Mouse (Mus musculus) stomach, embryonic 15.5 days (tissue): ENCODE results near the gene Cep128. TPM values are rescaled to one million over a fixed set of nuclear protein-coding genes. Genes with fewer than 3 reads are reported as not detected.
"Not testable (repeated sequence)": the region's sequence is repeated elsewhere in the genome, so short reads cannot be mapped to it uniquely, and the experiment has no call there.

Experiments
- ATAC-seq: fragments of 200-750 bp; cut with Nextera tagmentation; 2 replicates; pipeline ENCODE4 v1.8.0; 2017; ENCODE audit warnings: low read depth, moderate number of reproducible peaks, moderate TSS enrichment; ENCODE audit not compliant: insufficient read depth, low FRiP score
- H3K27ac ChIP-seq: fragments of 300-500 bp; sonication (generic); 2 replicates; pipeline ENCODE4 v1.5.1; 2015; ENCODE audit warnings: mild to moderate bottlenecking, inconsistent platforms
- H3K27me3 ChIP-seq: fragments of 300-500 bp; sonication (generic); replicated peaks from 2 replicates; pipeline ENCODE4 v1.6.1; 2015; ENCODE audit warnings: inconsistent platforms
- H3K36me3 ChIP-seq: fragments of 300-500 bp; sonication (generic); 2 replicates; pipeline ENCODE4 v1.6.1; 2015; ENCODE audit warnings: inconsistent platforms
- H3K4me1 ChIP-seq: fragments of 300-500 bp; sonication (generic); 2 replicates; pipeline ENCODE4 v1.6.1; 2015; ENCODE audit warnings: inconsistent platforms
- H3K4me2 ChIP-seq: fragments of 300-500 bp; sonication (generic); 2 replicates; pipeline ENCODE4 v1.6.1; 2015; ENCODE audit warnings: mild to moderate bottlenecking, inconsistent platforms
- H3K4me3 ChIP-seq: fragments of 300-500 bp; sonication (generic); replicated peaks from 2 replicates; pipeline ENCODE4 v1.5.1; 2015; ENCODE audit warnings: inconsistent platforms
- H3K9ac ChIP-seq: fragments of 300-500 bp; sonication (generic); 2 replicates; pipeline ENCODE4 v1.6.1; 2015; ENCODE audit warnings: inconsistent platforms
- H3K9me3 ChIP-seq: fragments of 300-500 bp; sonication (generic); 2 replicates; pipeline ENCODE4 v1.6.1; 2016; ENCODE audit warnings: inconsistent platforms
- WGBS: fragments of 180-500 bp; shearing (Covaris S2); methylation state at CpG from one replicate; pipeline ENCODE4 v1.1.7; 2015; 5-methylcytosine and 5-hydroxymethylcytosine counted together
- microRNA-seq: library from miRNA; unstranded; fragments of <30 nt; microRNA quantifications from one replicate; pipeline ENCODE4, GENCODE M21; 2016
- polyA plus RNA-seq: library from polyadenylated mRNA; unstranded; fragments of >200 nt; fragmentation: Nextera tagmentation; extraction: Ambion mirVana; gene quantifications from 2 replicates; pipeline ENCODE4 v1.2.1, GENCODE M21; 2015

Cep128 gene
- polyA plus RNA-seq, 1 experiment from 2014 or later, result 8.4 TPM

GRCm38 (mm10) chr12:90987259-90987658, 396.9 kb downstream of the Cep128 start:
- no peak overlapping the region for H3K4me3 ChIP-seq
- H3K27me3 ChIP-seq, result no peaks in the 10 kb centered on the region
- H3K27ac ChIP-seq, result no peak overlapping the region
- WGBS, result 87% methylated on average over 6 of the region's 6 CpGs
- H3K4me2 ChIP-seq, result no peak overlapping the region
- H3K36me3 ChIP-seq, result no peaks in the 10 kb centered on the region
- no peak for ATAC-seq
- no peaks in the 10 kb centered on the region for H3K4me1 ChIP-seq
- H3K9ac ChIP-seq, result no peak overlapping the region
- no peaks in the 10 kb centered on the region for H3K9me3 ChIP-seq

DNA sequence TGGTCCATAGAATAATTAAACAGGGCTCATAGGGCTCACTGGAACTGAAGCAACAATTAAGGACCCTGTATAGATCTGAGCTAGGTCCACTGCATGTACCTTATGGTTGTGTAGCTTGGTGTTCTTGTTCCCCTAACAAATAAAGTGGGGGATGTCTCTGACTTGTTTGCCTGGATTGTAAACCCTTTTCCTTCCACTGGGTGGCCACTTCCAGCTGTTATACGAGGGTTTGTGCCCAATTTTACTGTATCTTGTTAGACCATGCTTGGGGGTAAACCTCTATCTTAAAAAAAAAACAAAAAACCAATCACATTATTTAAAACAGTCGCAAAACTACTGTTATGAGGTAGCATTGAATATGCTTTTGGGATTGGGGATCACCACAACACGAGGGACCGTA, 402.2 kb downstream of the Cep128 start:
- H3K27me3 ChIP-seq, result no peaks in the 10 kb centered on the region
- no peak overlapping the region for H3K4me2 ChIP-seq
- H3K27ac ChIP-seq, result no peak overlapping the region
- no peaks in the 10 kb centered on the region for H3K9me3 ChIP-seq
- ATAC-seq, result no peak
- WGBS, result 83% methylated on average over 4 of the region's 4 CpGs
- no peak overlapping the region for H3K9ac ChIP-seq
- no peaks in the 10 kb centered on the region for H3K36me3 ChIP-seq
- no peak overlapping the region for H3K4me3 ChIP-seq
- no peaks in the 10 kb centered on the region for H3K4me1 ChIP-seq

GRCm38 (mm10) chr12:90976406-90976805, 407.8 kb downstream of the Cep128 start:
- not testable (repeated sequence) for ATAC-seq, H3K4me2 ChIP-seq, H3K4me3 ChIP-seq, H3K27me3 ChIP-seq, H3K27ac ChIP-seq, H3K4me1 ChIP-seq, H3K9me3 ChIP-seq, H3K36me3 ChIP-seq, H3K9ac ChIP-seq
- 90% methylated on average over 9 of the region's 9 CpGs for WGBS

DNA sequence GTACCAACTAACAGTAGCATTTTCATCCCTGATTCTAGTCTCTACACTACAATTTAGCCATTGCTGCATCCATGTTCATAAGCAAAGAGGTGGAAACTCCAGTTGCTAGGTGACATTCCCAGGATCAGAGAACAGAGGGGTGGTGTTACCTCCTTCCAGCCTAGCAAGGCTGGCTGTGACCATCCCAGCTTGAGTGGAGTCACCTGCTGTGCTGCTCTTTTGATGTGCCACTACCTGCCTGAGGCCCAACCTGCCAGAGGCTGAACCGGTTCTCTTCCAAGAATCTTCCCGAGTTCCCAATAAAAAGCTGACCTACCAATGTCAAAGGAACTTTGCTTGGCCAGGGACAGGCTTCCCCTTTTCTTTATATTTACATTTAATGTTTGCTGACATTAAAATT, 408.8 kb downstream of the Cep128 start:
- 31% methylated on average over 2 of the region's 2 CpGs for WGBS
- no peak for ATAC-seq
- Histone ChIP-seq H3K9me3 (no peaks in the 10 kb centered on the region), H3K27me3 (no peaks in the 10 kb centered on the region), H3K9ac (no peak overlapping the region), H3K4me3 (no peak overlapping the region), H3K36me3 (no peaks in the 10 kb centered on the region), H3K27ac (no peak overlapping the region), H3K4me2 (no peak overlapping the region), H3K4me1 (no peaks in the 10 kb centered on the region)

GRCm38 (mm10) chr12:90971156-90971555, 413.1 kb downstream of the Cep128 start:
- H3K4me1 ChIP-seq, result no peaks in the 10 kb centered on the region
- no peak overlapping the region for H3K27ac ChIP-seq
- no peak overlapping the region for H3K9ac ChIP-seq
- no peaks in the 10 kb centered on the region for H3K36me3 ChIP-seq
- 84% methylated on average over 3 of the region's 3 CpGs for WGBS
- H3K4me2 ChIP-seq, result no peak overlapping the region
- H3K9me3 ChIP-seq, result no peaks in the 10 kb centered on the region
- H3K27me3 ChIP-seq, result no peaks in the 10 kb centered on the region
- no peak overlapping the region for H3K4me3 ChIP-seq
- ATAC-seq, result no peak

DNA sequence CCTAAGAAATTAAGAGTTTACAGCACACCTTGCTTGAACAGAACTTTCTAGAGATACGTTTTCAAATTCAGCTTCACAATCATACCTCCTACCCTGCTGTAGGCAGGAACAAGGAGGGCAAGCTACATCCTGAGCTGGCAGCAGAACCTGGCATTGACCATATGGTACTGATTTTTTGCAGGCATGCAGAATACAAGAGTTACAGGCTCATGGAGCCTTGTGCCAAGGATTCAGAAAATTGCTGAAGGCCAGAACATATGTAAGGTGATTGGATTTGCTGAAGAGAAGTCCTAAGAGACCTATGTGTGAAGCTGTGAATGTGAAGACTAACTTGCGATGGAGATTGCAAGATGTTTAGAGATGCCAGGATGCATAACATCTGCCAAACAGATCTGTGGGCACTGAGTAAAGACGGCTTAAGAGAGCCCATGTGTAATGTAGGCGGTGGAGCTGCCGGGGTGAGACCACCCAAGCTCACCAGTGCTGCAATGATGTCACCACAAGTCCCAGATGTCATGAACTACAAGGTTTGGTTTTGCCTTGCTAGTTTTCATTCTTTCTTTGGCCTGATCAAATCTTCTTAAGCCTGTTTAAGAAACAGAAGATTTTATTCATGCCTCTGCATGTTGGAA, 422.7 kb downstream of the Cep128 start:
- no peak overlapping the region for H3K4me2 ChIP-seq
- H3K4me1 ChIP-seq, result no peaks in the 10 kb centered on the region
- no peak overlapping the region for H3K27ac ChIP-seq
- no peaks in the 10 kb centered on the region for H3K27me3 ChIP-seq
- no peak overlapping the region for H3K9ac ChIP-seq
- H3K9me3 ChIP-seq, result no peaks in the 10 kb centered on the region
- ATAC-seq, result no peak
- WGBS, result 82% methylated on average over 5 of the region's 5 CpGs
- no peaks in the 10 kb centered on the region for H3K36me3 ChIP-seq
- H3K4me3 ChIP-seq, result no peak overlapping the region

DNA sequence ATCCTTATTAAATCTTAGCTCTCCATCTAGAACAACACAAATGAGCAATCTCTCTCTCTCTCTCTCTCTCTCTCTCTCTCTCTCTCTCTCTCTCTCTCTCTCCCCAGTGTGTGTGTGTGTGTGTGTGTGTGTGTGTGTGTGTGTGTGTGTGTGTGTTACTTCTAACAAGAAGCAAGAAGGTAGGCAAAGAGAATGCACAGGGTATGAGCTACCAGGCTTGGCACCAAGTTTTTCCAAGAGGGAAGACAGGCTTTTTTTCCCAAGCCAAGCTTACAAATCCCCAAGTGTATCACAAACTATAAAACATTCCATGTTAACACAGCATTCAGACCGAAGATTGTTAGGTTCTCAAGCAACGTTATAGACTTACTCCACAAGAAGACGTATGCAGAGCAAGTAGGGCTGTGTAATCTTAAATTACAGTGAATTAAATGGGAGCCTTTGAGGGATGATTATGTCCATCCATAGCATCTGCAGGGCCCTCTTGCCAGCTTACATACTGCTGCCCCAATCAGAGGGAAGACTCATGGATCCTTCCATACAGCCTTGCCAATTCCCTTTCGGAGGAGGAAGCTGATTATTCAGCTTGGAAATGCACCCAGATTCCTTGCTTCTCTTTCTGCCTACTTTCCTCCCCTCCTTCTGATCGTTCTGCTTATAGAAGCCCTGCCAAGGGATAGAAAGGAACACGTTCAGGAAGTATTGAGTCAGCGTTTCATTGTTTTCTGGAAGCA, 429.3 kb downstream of the Cep128 start:
- no peaks in the 10 kb centered on the region for H3K36me3 ChIP-seq
- ATAC-seq, result no peak
- H3K4me2 ChIP-seq, result no peak overlapping the region
- H3K27me3 ChIP-seq, result no peaks in the 10 kb centered on the region
- no peak overlapping the region for H3K9ac ChIP-seq
- no peaks in the 10 kb centered on the region for H3K9me3 ChIP-seq
- 70% methylated on average over 7 of the region's 7 CpGs for WGBS
- no peak overlapping the region for H3K4me3 ChIP-seq
- H3K27ac ChIP-seq, result no peak overlapping the region
- H3K4me1 ChIP-seq, result no peaks in the 10 kb centered on the region

Small RNA genes lying within 50 kb of the gene (microRNA-seq; reads per million reads assigned to microRNA genes)
- gene Gm44370, result not detected

Other genes with a start within 250 kb of the Cep128 start
- gene Tshr, start 154 bp upstream of the Cep128 start, polyA plus RNA-seq, result 0.53 and 0.63 TPM in 2 replicates
- 36.7 and 39.2 TPM in 2 replicates for gene Gtf2a1, start 206.1 kb upstream of the Cep128 start, polyA plus RNA-seq